Mouse (Mus musculus) frontal cortex, postnatal 10 days (tissue): ENCODE measurements around the gene Hist1h2bf.
"Not testable (repeated sequence)": the region's sequence is repeated elsewhere in the genome, so short reads cannot be mapped to it uniquely, and the experiment has no call there.

ENCODE experiments used
- DNase-seq, 2 experiments: peaks; one replicate each; pipeline ENCODE4 v3.0.0; 2022; ENCODE audit warnings: low spot score in 2 of 2, mixed read lengths in 1 of 2

Gene Hist1h2bf

DNA sequence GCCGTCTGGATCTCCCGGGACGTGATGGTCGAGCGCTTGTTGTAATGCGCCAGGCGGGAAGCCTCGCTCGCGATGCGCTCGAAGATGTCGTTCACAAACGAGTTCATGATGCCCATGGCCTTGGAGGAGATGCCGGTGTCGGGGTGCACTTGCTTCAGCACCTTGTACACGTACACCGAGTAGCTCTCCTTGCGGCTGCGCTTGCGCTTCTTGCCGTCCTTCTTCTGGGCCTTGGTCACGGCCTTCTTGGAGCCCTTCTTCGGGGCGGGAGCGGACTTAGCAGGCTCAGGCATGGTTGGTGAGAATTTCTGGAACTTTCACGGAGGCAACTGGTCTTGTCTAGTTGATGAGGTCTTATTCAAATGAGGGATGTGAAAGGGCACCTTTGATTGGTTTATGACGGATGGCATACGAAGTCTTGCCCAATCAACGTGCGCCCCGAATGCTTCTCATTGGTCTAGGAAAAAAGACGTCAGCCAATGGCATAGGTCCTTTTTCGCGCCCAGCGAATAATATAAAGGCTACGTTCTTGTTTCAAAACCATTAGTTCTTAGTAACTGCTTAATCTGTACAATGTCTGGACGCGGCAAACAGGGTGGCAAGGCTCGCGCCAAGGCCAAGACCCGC lies at the start of gene Hist1h2bf, which contains the start of gene Hist1h2ad:
TSS of gene Hist1h2bf (minus strand) at position 299 of the 627 bp plus-strand sequence.
TSS of gene Hist1h2ad (plus strand) at position 484 of the 627 bp plus-strand sequence.
- peak; percentile 90 to 93 for DNase-seq

GRCm38 (mm10) chr13:23622861-23623450 lies 49.0 kb upstream of the Hist1h2bf start:
- no peak for DNase-seq

GRCm38 (mm10) chr13:23622175-23622671 lies 48.2 kb upstream of the Hist1h2bf start, which contains the start of gene Hist1h1e:
Gene Hist1h1e, minus strand, starts transcription at chr13:23622558.
- peak; percentile 77 to 82 for DNase-seq

- DNase-seq = peak; percentile 64 to 68
Measured at GRCm38 (mm10) chr13:23621532-23622174, 47.7 kb upstream of the Hist1h2bf start.

DNA sequence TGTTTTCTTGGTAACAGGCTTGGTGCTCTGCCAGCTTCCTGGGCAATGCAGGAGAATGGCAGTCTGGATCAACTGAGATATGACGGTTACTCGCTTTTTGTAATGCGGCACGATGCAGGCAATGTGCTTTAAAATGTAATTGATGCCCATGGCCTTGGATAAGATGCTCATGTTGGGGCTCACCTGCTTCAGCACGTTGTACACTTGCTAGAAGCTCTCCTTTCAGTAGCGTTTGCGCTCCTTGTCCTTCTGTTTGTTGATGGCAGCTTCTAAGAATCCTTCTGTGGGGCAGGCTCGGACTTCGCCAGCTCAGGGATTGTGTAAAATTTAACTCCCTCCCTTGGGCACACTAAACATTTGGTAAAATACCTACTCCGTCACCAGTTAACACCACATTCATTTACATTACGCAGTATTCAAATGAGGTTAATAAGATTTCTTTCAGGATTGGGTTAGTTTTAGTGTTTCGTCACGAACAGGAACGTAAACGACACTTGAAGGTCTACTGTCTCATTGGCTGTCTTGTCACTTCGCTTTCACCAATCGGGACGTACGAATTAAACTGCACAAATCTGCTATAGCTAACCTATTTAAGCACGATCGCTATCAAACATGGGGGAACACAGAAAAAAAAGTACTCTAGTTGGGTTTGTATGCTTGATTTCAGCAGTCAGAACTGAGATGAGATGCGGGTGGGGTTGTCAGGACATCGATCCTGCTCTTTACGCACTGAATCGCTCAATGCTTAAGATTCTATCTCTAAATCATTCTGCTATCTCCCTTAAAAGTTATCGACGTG lies 46.9 kb upstream of the Hist1h2bf start, which contains the start of gene Hist1h2be:
TSS of gene Hist1h2be (minus strand) at position 392 of the 799 bp plus-strand sequence.
- DNase-seq = peak; percentile 47 to 65

DNA sequence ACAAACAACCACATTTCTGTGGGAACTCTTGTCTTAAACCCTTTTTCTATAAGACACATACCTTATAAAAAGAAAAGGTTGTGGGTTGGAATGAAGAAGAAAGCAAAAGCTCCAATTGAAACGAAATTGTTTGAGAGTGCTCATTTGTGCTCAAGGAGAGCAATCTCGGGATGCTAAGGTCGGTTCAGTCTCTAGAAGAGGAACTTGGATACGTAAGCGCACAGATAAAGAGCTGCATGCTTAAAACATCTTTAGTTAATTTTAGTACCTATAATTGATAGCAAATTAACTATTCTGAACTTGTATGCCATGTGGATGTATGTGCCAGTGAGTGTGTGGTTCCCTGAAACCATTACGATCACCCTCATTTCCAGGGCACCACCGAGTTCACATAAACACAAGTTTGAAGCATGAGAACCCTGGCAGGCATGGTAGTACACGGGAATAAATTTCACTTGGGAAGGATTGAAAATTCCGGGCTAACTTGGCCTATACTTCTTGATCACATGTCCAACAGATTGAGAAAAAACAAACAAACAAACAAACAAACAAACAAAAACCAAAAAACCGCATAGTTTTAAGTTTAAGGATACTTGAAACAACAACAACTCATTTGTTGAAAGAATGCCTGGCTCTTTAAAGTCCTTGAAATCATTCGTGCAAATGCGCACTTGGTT lies 46.2 kb upstream of the Hist1h2bf start:
- no peak for DNase-seq

- no peak for DNase-seq
Measured at GRCm38 (mm10) chr13:23611638-23612037, 37.6 kb upstream of the Hist1h2bf start.

GRCm38 (mm10) chr13:23610393-23610792 lies 36.4 kb upstream of the Hist1h2bf start:
- no peak for DNase-seq

DNA sequence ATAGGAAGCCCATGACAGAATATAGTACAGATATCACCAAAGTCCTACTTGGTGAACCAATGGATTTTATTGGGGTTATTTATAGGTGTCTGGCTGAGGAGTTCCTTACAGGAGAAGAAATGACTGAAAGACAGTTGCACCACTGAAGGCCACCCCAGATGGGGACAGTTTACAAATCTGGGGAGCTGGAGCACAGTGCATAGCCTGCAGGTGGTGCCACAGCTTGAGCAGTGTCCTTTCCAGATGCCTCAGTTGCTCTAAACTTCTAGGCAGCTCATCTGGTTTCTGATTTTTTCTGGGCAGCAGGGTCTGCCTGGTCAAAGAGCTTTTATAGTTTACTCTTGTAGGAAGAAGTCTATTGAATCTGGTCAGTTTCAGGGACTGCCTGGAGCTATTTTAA lies 35.8 kb upstream of the Hist1h2bf start:
- no peak for DNase-seq

DNA sequence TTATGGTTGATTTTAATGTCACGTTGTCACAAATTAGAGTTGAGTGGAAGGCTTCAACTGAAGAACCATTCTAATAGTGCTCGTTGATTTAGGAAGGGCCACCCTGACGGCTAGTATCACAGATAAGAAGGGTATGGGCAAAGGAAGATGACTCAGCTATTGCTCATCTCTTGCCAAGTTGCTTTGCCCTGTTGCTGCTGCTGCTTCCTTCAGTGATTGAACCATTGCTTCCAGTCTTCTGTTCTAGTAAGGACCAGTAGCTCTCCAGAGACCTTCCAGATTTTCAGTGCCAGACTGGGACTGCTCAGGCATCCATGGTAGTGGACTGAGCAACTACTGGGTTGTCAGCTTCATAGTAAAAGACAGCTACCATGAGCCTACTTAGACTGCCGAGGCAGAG lies 35.2 kb upstream of the Hist1h2bf start:
- DNase-seq = no peak

GRCm38 (mm10) chr13:23605052-23605451 lies 31.1 kb upstream of the Hist1h2bf start:
- DNase-seq = no peak

- no peak for DNase-seq
Measured at GRCm38 (mm10) chr13:23604452-23604851, 30.5 kb upstream of the Hist1h2bf start.

DNA sequence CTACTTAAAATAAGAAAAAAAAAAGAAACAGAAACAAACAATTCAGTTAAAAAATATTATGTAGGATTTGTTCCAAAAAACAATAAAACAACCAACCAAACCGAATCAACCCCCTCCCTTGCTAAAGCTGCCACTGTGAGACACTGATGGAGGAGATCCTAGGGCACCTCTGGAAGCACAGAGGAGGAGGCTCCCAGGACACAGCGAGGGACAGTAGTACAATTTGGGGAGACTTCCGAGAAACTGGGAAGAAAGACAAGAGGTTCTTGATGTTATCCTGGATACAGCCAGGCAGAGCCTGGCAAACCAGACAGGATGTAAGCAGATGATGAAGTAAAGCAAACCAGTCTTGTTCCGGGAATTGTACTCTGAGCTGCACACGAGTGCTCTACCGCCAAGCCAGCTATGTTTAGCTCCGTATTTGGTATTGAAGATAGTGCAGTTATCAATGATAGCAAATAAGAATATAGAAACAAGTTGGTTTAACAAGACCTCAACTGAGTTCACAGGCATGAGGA lies 29.2 kb upstream of the Hist1h2bf start:
- DNase-seq = no peak

DNA sequence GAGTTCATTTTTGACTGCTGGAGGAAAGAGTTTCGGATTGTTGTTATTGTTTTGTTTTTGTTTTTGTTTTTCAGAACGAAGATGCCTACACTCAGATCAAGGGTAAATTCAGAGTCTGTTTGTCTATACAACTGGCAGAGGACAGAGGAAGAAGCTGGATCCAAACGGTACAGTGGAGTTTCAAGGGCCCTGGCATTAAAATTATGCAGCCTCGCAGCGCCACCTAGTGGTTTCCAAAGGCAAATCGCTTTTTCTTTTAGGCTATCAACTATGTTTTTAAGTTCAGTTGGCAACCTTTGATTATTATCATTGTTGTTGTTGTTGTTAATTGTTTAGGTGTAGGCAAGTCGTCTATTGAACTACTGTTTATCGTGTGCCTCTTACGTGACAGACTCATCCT lies 24.0 kb upstream of the Hist1h2bf start:
- DNase-seq = peak in 1 of 2 experiments; percentile 67

DNA sequence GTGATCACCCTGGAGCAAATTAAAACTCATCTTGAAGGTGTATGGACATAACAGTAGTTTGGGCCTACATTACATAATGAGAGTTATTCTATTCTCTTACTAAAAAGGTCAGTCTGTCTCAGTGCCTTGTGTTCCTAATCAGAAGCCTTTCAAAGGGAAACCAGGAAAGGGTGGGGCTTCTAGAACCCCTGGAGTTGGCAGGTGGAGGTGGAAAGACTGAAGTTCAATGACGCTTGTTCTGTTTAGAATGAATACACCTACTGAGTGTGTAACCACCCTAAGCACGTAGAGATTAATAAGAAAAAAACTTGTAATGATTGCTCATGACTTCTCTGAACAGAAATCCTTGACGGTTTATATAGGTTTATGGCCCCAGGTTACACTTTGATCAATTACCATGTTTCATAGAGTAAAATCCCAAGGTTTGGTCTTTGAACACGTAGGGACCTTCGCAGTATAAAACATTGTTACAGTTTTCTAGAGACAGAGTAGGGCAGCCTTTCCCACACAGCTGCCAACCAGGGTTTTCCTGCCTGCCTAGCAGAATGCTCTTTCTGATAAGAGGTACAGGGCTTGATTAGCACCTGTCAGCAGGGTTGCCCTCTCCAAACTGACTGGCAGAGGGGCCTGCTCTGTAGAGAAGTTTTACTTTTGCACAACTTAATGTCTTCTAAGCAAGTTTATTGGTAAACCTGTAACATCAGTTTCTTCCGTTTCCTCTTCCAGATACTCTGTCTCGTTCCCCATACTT lies 21.8 kb upstream of the Hist1h2bf start:
- DNase-seq = no peak

- no peak for DNase-seq
Measured at GRCm38 (mm10) chr13:23595185-23595584, 21.2 kb upstream of the Hist1h2bf start.

DNA sequence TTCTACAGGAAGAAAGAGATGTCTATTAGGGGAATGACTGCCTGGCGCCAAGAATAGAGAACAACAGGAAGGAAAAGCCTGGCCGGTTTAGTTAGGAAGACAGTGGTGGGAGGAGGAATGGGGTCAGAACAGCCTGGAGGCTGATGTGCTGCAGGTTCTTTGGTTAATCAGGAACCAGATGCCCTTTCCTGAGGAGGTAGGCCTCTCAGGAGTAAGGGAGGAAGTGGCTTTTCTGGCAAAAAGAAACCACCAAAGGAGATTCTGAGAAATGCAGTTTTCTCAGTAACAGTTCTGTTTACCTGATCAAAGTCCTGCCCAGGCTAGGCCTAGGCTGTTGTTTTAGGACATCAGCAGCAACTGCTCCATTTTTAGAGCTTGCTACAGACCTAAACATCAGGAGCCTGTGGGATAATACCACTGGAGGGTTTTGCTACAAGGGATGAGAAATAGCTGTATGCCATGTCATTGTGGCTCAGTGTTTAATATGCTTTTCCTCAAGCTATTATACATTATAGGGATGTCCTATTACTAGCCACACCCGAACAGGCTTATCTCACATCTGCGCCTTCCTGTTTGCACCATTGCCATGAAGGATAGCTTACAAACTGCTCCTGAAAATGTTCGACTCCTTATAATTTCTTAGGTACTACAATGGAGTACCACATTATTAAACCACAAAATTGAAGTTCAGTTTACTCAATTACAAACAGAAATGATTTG lies 19.2 kb upstream of the Hist1h2bf start:
- DNase-seq = no peak

DNA sequence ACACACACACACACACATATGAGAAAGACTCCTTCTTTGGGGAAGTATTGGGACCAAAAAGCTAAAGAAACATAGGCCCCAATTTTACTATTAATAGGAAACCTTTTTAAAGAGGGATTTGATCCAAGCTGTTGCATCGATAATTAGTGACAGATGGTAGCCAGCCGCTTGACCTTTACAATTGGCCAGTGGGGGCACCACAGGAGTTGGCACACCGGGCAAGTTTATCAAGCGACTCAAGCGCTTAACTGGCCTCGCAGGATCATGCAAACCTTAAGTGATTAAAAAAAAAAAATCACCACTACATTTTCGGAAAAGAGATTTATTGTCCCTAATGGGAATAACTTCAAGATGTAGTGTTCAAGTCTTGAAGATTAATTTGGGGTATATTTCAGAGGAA lies 18.6 kb upstream of the Hist1h2bf start:
- DNase-seq = no peak

GRCm38 (mm10) chr13:23591886-23592285 lies 17.9 kb upstream of the Hist1h2bf start:
- DNase-seq = not testable (repeated sequence)

DNA sequence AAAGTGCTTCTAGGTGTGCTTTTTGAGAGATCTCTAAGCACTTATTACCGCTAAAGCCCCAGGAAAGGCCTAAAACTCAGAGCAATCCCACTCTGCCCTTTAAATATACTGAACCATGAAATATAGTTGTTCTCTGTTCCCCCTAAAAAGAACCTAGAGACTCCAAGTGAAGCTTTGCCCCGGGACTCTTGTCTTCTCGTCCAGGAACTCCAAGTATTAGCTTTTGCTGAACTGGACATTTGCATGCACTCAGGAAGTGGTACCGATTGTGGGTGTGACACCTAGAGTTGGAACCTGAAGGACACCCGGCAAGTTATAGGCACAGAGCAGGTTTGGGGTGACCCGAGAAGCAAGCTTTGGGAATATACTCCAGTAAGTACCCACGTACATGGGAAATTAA lies 17.2 kb upstream of the Hist1h2bf start:
- no peak for DNase-seq
